Mouse (Mus musculus) heart, adult 2 months (tissue): ENCODE results near the gene Supt16.

Experiments
- EP300 ChIP-seq: fragments of 200-500 bp; IDR thresholded peaks from 2 replicates; pipeline ENCODE4 v1.6.1; 2011; ENCODE audit warnings: low read depth, low read length, control low read depth; ENCODE audit not compliant: insufficient read depth
- POLR2A ChIP-seq: fragments of 200-500 bp; IDR thresholded peaks from 2 replicates; pipeline ENCODE4 v1.6.1; 2011; ENCODE audit warnings: mild to moderate bottlenecking, low read depth, low read length, control low read depth; ENCODE audit not compliant: insufficient read depth

- TF ChIP-seq POLR2A = no peak
- TF ChIP-seq EP300 = no peak
These were observed 7.7 kb downstream of the Supt16 start for GRCm38 (mm10) chr14:52189519-52189918.
